Mouse (Mus musculus) heart, postnatal 14 days (tissue): ENCODE measurements around the gene Kirrel. TPM values are rescaled to one million over a fixed set of nuclear protein-coding genes. Genes with fewer than 3 reads are reported as not detected.
A peak's percentile ranks its signal among the peaks of the same experiment; 100 is the strongest.
"Not testable (repeated sequence)": the region's sequence is repeated elsewhere in the genome, so short reads cannot be mapped to it uniquely, and the experiment has no call there.

Experiments
- DNase-seq, 2 experiments: peaks; one replicate each; pipeline ENCODE4 v3.0.0; 2021 to 2022
- intact Hi-C: fragments of 180-260 bp; cut with DNase I; formaldehyde crosslinking; loops from one replicate; pipeline ENCODE4 v1.15.1; 2025
- total RNA-seq, 2 experiments: library from RNA; stranded (reverse); gene quantifications; 2 replicates each; pipeline ENCODE4 v1.2.3; 2021

The Kirrel gene
- total RNA-seq, 2 experiments from 2014 or later = 8.8 to 9.9 TPM

GRCm38 (mm10) chr3:87144476-87145240 is 29.9 kb downstream of the Kirrel start:
- DNase-seq = no peak
- intact Hi-C loops = no loop called here

GRCm38 (mm10) chr3:87140284-87140683 is 34.3 kb downstream of the Kirrel start:
- intact Hi-C loops = no loop called here
- no peak for DNase-seq

GRCm38 (mm10) chr3:87136782-87137181 is 37.8 kb downstream of the Kirrel start:
- DNase-seq = no peak

GRCm38 (mm10) chr3:87134951-87135350 is 39.6 kb downstream of the Kirrel start:
- DNase-seq = no peak
- intact Hi-C loops = no loop called here

More at GRCm38 (mm10) chr3:87136782-87137181, 37.8 kb downstream of the Kirrel start:
- intact Hi-C loops = no loop called here

- no peak for DNase-seq
Measured at GRCm38 (mm10) chr3:87131694-87132347, 42.7 kb downstream of the Kirrel start.

GRCm38 (mm10) chr3:87130933-87131332 is 43.6 kb downstream of the Kirrel start:
- intact Hi-C loops = no loop called here
- no peak for DNase-seq

More at GRCm38 (mm10) chr3:87131694-87132347, 42.7 kb downstream of the Kirrel start:
- intact Hi-C loops = no loop called here

- no peak for DNase-seq
- intact Hi-C loops = no loop called here
Measured at GRCm38 (mm10) chr3:87123795-87124194, 50.8 kb downstream of the Kirrel start.

GRCm38 (mm10) chr3:87118214-87118613 is 56.3 kb downstream of the Kirrel start:
- intact Hi-C loops = no loop called here
- DNase-seq = no peak

GRCm38 (mm10) chr3:87117632-87118031 is 56.9 kb downstream of the Kirrel start:
- intact Hi-C loops = no loop called here
- DNase-seq = peak in 1 of 2 experiments; percentile 45

GRCm38 (mm10) chr3:87115726-87116540 is 58.6 kb downstream of the Kirrel start:
- intact Hi-C loops = no loop called here
- no peak for DNase-seq

- intact Hi-C loops = no loop called here
- no peak for DNase-seq
Measured at GRCm38 (mm10) chr3:87115271-87115670, 59.3 kb downstream of the Kirrel start.

- peak; percentile 59 to 62 for DNase-seq
- intact Hi-C loops = no loop called here
Measured at GRCm38 (mm10) chr3:87114801-87115200, 59.7 kb downstream of the Kirrel start.

GRCm38 (mm10) chr3:87113881-87114280 is 60.7 kb downstream of the Kirrel start:
- intact Hi-C loops, DNase-seq: not testable (repeated sequence)

GRCm38 (mm10) chr3:87112264-87112663 is 62.3 kb downstream of the Kirrel start:
- DNase-seq = no peak
- intact Hi-C loops = no loop called here

- no peak for DNase-seq
Measured at GRCm38 (mm10) chr3:87104856-87105255, 69.7 kb downstream of the Kirrel start.

GRCm38 (mm10) chr3:87102346-87102745 is 72.2 kb downstream of the Kirrel start:
- intact Hi-C loops = no loop called here
- DNase-seq = no peak

More at GRCm38 (mm10) chr3:87104856-87105255, 69.7 kb downstream of the Kirrel start:
- intact Hi-C loops = no loop called here

GRCm38 (mm10) chr3:87100911-87101310 is 73.6 kb downstream of the Kirrel start:
- DNase-seq = no peak
- intact Hi-C loops = no loop called here

- intact Hi-C loops = no loop called here
- no peak for DNase-seq
Measured at GRCm38 (mm10) chr3:87097969-87098946, 76.3 kb downstream of the Kirrel start.

- DNase-seq = no peak
- intact Hi-C loops = no loop called here
Measured at GRCm38 (mm10) chr3:87097205-87097604, 77.3 kb downstream of the Kirrel start.

GRCm38 (mm10) chr3:87093718-87094117 is 80.8 kb downstream of the Kirrel start:
- no peak for DNase-seq
- intact Hi-C loops = loop anchor here (5.0 kb wide), 3 partner anchors 149 to 409 kb away; no protein-coding TSS in a partner anchor
